Mouse (Mus musculus): ENCODE measurements around the gene Plcl2. TPM values are rescaled to one million over a fixed set of nuclear protein-coding genes. Genes with fewer than 3 reads are reported as not detected.

Plcl2 gene
- polyA plus RNA-seq, 1 experiment = not detected

DNA sequence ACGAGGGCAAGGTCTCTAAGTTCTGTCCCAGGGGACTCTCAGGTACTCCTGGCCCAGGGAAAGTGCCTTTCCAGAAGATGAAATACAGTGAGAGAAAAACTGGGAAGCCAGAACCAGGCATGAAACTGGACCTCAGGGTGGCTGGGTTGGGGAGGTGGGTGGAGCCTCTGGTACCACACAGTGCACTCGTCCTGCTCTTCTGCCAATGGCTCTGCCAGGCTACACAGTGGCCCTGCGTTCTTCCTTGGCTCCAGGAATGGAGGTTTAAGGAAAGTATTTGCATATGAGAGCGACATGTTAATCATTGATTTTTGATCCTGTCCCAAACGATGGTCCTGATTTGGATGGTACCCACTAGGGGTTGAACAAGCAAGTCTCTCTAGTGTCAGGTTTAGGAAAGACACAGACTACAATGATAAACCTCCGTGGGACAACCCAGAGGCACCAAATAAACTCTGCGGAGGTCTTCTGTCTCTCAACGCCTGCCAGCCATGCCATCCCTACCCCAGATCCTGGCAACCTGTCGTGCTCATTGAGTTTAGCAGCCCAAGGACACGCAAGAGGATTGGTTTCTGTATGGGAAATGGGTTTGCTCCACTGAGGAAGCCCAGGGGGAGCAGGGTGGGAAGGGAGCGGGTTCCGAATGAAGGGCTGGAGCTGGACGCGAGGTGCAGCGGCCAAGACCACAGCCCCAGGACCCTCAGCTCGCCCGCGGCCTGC is 988 bp upstream of the Plcl2 start:
- WGBS = 30% methylated on average over 18 of the region's 18 CpGs
- Histone ChIP-seq H3K27ac (ENCODE audit: insufficient read depth, low read depth, low read length) (no peak overlapping the region), H3K4me1 (ENCODE audit: control insufficient read depth, insufficient read depth, low read length) (peaks cover 6% of the 10 kb centered on the region), H3K4me3 (ENCODE audit: insufficient read depth, low read depth, low read length) (peak overlapping the region; percentile 93)
- no peak for TF ChIP-seq CTCF (IDR thresholded peaks at IDR 0.05; ENCODE audit: insufficient read depth, low read depth, low read length)
- no peak; the same call in 1 of the 2 replicates for TF ChIP-seq POLR2A (IDR thresholded peaks at IDR 0.05; ENCODE audit: insufficient read depth, low read depth, low read length)

DNA sequence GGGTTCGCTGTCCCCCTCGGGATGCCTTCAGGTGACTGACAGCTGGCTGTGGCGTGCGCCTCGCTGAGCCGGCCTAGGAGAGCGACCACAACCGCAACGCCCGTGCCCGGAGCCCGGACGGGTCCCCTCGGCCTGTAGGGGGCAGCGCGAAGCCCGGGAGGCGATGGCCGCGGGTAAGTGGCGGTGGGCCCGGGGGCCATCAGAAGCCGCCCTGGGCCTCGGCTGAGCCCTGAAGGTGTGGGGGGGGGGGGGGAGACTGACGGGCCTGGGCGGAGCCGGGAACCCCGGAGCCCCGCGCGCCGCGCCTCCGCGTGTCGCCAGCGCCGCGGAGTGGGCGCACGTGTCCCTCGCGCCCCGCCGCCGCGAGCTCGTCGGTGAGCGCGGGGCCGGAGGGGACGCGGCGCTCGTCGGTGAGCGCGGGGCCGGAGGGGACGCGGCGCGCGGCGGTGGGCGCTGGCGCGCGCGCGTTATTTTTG is 390 bp upstream of the Plcl2 start:
- peak; percentile 8; the same call in 1 of the 2 replicates for TF ChIP-seq POLR2A (IDR thresholded peaks at IDR 0.05; ENCODE audit: insufficient read depth, low read depth, low read length)
- peak; percentile 51; the same call in 1 of the 2 replicates for TF ChIP-seq CTCF (IDR thresholded peaks at IDR 0.05; ENCODE audit: insufficient read depth, low read depth, low read length)
- under 1% methylated on average over 65 of the region's 72 CpGs for WGBS
- H3K27ac ChIP-seq (ENCODE audit: insufficient read depth, low read depth, low read length) = peak overlapping the region; percentile 35
- peak overlapping the region; percentile 93 for H3K4me3 ChIP-seq (ENCODE audit: insufficient read depth, low read depth, low read length)
- peaks cover 6% of the 10 kb centered on the region for H3K4me1 ChIP-seq (ENCODE audit: control insufficient read depth, insufficient read depth, low read length)

- peaks cover 6% of the 10 kb centered on the region for H3K4me1 ChIP-seq (ENCODE audit: control insufficient read depth, insufficient read depth, low read length)
- TF ChIP-seq CTCF (IDR thresholded peaks at IDR 0.05; ENCODE audit: insufficient read depth, low read depth, low read length) = no peak
- no peak for TF ChIP-seq POLR2A (IDR thresholded peaks at IDR 0.05; ENCODE audit: insufficient read depth, low read depth, low read length)
- 29% methylated on average over 2 of the region's 2 CpGs for WGBS
- H3K27ac ChIP-seq (ENCODE audit: insufficient read depth, low read depth, low read length) = 0 out of 2 replicates have a peak overlapping the region, but pooled peaks have one; percentile 35
- H3K4me3 ChIP-seq (ENCODE audit: insufficient read depth, low read depth, low read length) = peak overlapping the region; percentile 93
Measured at GRCm38 (mm10) chr17:50510279-50510678, 1.1 kb downstream of the Plcl2 start.

DNA sequence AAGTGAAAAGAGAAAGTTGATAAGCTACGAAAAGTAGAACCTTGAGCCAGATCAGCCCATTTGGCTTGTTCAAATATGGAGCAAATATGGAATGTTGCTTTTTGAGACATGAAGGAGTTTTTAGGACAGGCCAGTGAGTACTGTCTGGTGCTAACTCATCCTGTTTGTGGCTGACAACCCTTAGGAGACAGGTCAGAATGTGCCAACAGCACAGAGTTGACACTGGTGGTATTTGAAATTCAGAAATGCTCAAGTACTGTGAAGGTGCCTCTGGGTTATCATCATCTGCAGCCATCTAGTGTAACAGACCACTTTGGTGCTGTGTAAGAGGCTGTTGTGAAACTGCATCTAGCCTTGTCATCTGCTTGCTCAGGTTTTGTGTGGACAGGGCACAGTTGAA is 1.5 kb downstream of the Plcl2 start:
- TF ChIP-seq CTCF (IDR thresholded peaks at IDR 0.05; ENCODE audit: insufficient read depth, low read depth, low read length) (no peak), POLR2A (IDR thresholded peaks at IDR 0.05; ENCODE audit: insufficient read depth, low read depth, low read length) (no peak)
- no peak overlapping the region for H3K4me3 ChIP-seq (ENCODE audit: insufficient read depth, low read depth, low read length)
- no peak overlapping the region for H3K27ac ChIP-seq (ENCODE audit: insufficient read depth, low read depth, low read length)
- H3K4me1 ChIP-seq (ENCODE audit: control insufficient read depth, insufficient read depth, low read length) = peaks cover 6% of the 10 kb centered on the region
- 56% methylated on average over 1 of the region's 1 CpGs for WGBS

- H3K27ac ChIP-seq (ENCODE audit: insufficient read depth, low read depth, low read length) = no peak overlapping the region
- 88% methylated on average over 5 of the region's 5 CpGs for WGBS
- no peak overlapping the region for H3K4me3 ChIP-seq (ENCODE audit: insufficient read depth, low read depth, low read length)
Measured at GRCm38 (mm10) chr17:50512222-50512621, 3.0 kb downstream of the Plcl2 start.

GRCm38 (mm10) chr17:50512841-50513240 is 3.6 kb downstream of the Plcl2 start:
- no peak overlapping the region for H3K4me3 ChIP-seq (ENCODE audit: insufficient read depth, low read depth, low read length)
- peaks cover 6% of the 10 kb centered on the region for H3K4me1 ChIP-seq (ENCODE audit: control insufficient read depth, insufficient read depth, low read length)
- no peak for TF ChIP-seq CTCF (IDR thresholded peaks at IDR 0.05; ENCODE audit: insufficient read depth, low read depth, low read length)
- no peak for TF ChIP-seq POLR2A (IDR thresholded peaks at IDR 0.05; ENCODE audit: insufficient read depth, low read depth, low read length)
- WGBS = 73% methylated on average over 7 of the region's 7 CpGs
- H3K27ac ChIP-seq (ENCODE audit: insufficient read depth, low read depth, low read length) = no peak overlapping the region

More at GRCm38 (mm10) chr17:50512222-50512621, 3.0 kb downstream of the Plcl2 start:
- H3K4me1 ChIP-seq (ENCODE audit: control insufficient read depth, insufficient read depth, low read length) = peaks cover 6% of the 10 kb centered on the region
- no peak for TF ChIP-seq CTCF (IDR thresholded peaks at IDR 0.05; ENCODE audit: insufficient read depth, low read depth, low read length)
- TF ChIP-seq POLR2A (IDR thresholded peaks at IDR 0.05; ENCODE audit: insufficient read depth, low read depth, low read length) = no peak

DNA sequence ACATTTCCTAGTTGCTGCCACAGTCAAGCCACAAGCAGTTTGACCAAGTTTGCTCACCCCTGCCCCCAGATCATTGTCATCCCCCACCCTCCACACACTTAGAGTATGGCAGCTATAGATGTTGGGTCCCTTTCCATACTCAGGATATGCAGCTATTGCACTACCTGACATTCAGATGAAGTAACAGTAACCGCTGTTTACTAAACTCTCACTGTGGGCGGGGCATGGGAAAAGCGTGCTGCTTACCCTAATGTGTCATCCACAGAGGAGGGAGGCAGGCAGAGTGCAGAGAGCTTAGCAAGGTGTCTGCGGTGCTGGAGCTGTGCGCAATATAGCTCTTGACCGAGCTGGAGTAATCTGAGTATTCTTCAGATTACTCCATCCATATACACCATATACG is 4.2 kb downstream of the Plcl2 start:
- no peak for TF ChIP-seq POLR2A (IDR thresholded peaks at IDR 0.05; ENCODE audit: insufficient read depth, low read depth, low read length)
- TF ChIP-seq CTCF (IDR thresholded peaks at IDR 0.05; ENCODE audit: insufficient read depth, low read depth, low read length) = no peak
- 83% methylated on average over 7 of the region's 7 CpGs for WGBS
- H3K4me3 ChIP-seq (ENCODE audit: insufficient read depth, low read depth, low read length) = no peak overlapping the region
- no peak overlapping the region for H3K27ac ChIP-seq (ENCODE audit: insufficient read depth, low read depth, low read length)
- peaks cover 5% of the 10 kb centered on the region for H3K4me1 ChIP-seq (ENCODE audit: control insufficient read depth, insufficient read depth, low read length)

GRCm38 (mm10) chr17:50514012-50514411 is 4.8 kb downstream of the Plcl2 start:
- 87% methylated on average over 7 of the region's 7 CpGs for WGBS
- TF ChIP-seq POLR2A (IDR thresholded peaks at IDR 0.05; ENCODE audit: insufficient read depth, low read depth, low read length) (no peak), CTCF (IDR thresholded peaks at IDR 0.05; ENCODE audit: insufficient read depth, low read depth, low read length) (no peak)
- no peak overlapping the region for H3K4me3 ChIP-seq (ENCODE audit: insufficient read depth, low read depth, low read length)

GRCm38 (mm10) chr17:50515926-50516325 is 6.7 kb downstream of the Plcl2 start:
- 94% methylated on average over 4 of the region's 4 CpGs for WGBS
- no peak overlapping the region for H3K4me3 ChIP-seq (ENCODE audit: insufficient read depth, low read depth, low read length)
- H3K27ac ChIP-seq (ENCODE audit: insufficient read depth, low read depth, low read length) = no peak overlapping the region
- no peak for TF ChIP-seq POLR2A (IDR thresholded peaks at IDR 0.05; ENCODE audit: insufficient read depth, low read depth, low read length)
- no peak for TF ChIP-seq CTCF (IDR thresholded peaks at IDR 0.05; ENCODE audit: insufficient read depth, low read depth, low read length)
- peaks cover 2% of the 10 kb centered on the region; the same call in 1 of the 2 replicates for H3K4me1 ChIP-seq (ENCODE audit: control insufficient read depth, insufficient read depth, low read length)

More at GRCm38 (mm10) chr17:50514012-50514411, 4.8 kb downstream of the Plcl2 start:
- Histone ChIP-seq H3K27ac (ENCODE audit: insufficient read depth, low read depth, low read length) (no peak overlapping the region), H3K4me1 (ENCODE audit: control insufficient read depth, insufficient read depth, low read length) (peaks cover 2% of the 10 kb centered on the region; the same call in 1 of the 2 replicates)
